Mouse (Mus musculus) C2C12 (cell line): ENCODE results near the gene Smg6. TPM values are rescaled to one million over a fixed set of nuclear protein-coding genes. Genes with fewer than 3 reads are reported as not detected.

Experiments used
- H3K27me3 ChIP-seq: one replicate; pipeline ENCODE4 v1.6.1; 2011; ENCODE audit not compliant: control insufficient read depth, insufficient read depth, insufficient read length
- H3K36me3 ChIP-seq: one replicate; pipeline ENCODE4 v1.6.1; 2011; ENCODE audit not compliant: control insufficient read depth, insufficient read depth
- H3K4me3 ChIP-seq: one replicate; pipeline ENCODE4 v1.5.1; 2011; ENCODE audit warnings: mild to moderate bottlenecking, control low read depth; ENCODE audit not compliant: poor library complexity, insufficient read depth, severe bottlenecking
- H3K79me2 ChIP-seq: one replicate; pipeline ENCODE4 v1.6.1; 2011; ENCODE audit not compliant: control insufficient read depth, insufficient read depth
- H3K79me3 ChIP-seq: one replicate; pipeline ENCODE4 v1.6.1; 2011; ENCODE audit warnings: low read depth, control low read depth
- H3ac ChIP-seq: one replicate; pipeline ENCODE3; 2011; ENCODE audit warnings: low read depth; ENCODE audit not compliant: control insufficient read depth, insufficient read length
- CEBPB ChIP-seq: IDR thresholded peaks from one replicate; pipeline ENCODE4 v1.6.1; 2011; ENCODE audit warnings: low read depth, mild to moderate bottlenecking, control low read depth, moderate library complexity
- CTCF ChIP-seq: IDR thresholded peaks from one replicate; pipeline ENCODE4 v1.5.1; 2011; ENCODE audit not compliant: control insufficient read depth, insufficient read depth, insufficient read length
- FOSL1 ChIP-seq: IDR thresholded peaks from one replicate; pipeline ENCODE4 v1.8.0; 2011; ENCODE audit warnings: mild to moderate bottlenecking, low read length; ENCODE audit not compliant: poor library complexity, insufficient read depth, severe bottlenecking
- MAX ChIP-seq: IDR thresholded peaks from one replicate; pipeline ENCODE4 v1.6.1; 2011; ENCODE audit warnings: mild to moderate bottlenecking, control low read depth
- MYOD1 ChIP-seq: IDR thresholded peaks from one replicate; pipeline ENCODE4 v1.6.1; 2011; ENCODE audit warnings: low read depth; ENCODE audit not compliant: control insufficient read depth, insufficient read length
- MYOG ChIP-seq: IDR thresholded peaks from one replicate; pipeline ENCODE4 v1.6.1; 2011; ENCODE audit not compliant: control insufficient read depth, insufficient read length; ENCODE audit errors: extremely low read depth
- USF1 ChIP-seq: IDR thresholded peaks from one replicate; pipeline ENCODE4 v1.6.1; 2011; ENCODE audit warnings: low read depth, mild to moderate bottlenecking, control low read depth, moderate library complexity
- polyA plus RNA-seq: library from polyadenylated mRNA; unstranded; fragments of >200 nt; fragmentation: generic; extraction: Trizol; gene quantifications from one replicate; pipeline ENCODE4 v1.2.1, GENCODE M21; 2012; ENCODE audit warnings: missing spikeins

Gene Smg6
- polyA plus RNA-seq, 1 experiment: 7.5 TPM

DNA sequence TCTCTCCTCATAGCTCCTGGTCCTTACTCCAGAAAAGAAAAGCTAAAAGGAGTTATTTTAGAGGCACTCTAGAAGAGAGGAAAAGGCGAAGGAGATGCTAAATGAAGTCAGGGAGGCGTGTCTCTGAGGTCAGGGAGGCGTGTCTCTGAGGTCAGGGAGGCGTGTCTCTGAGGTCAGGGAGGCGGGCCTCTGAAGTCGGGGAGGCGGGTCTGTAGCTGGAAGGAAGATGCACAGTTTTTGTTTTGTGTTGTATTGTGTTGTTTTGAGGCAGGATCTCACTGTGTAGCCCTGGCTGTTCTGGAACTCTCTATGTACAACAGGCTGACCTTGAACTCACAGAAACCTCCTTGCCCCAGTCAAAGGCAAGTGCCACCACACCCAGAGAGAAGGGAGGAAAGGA is 272.3 kb downstream of the Smg6 start:
- Histone ChIP-seq H3K27me3 (peaks cover 36% of the 10 kb centered on the region), H3K36me3 (no peaks in the 10 kb centered on the region), H3ac (no peak overlapping the region), H3K4me3 (no peak overlapping the region), H3K79me3 (no peaks in the 10 kb centered on the region), H3K79me2 (no peaks in the 10 kb centered on the region)
- TF ChIP-seq MYOD1 (no peak), MAX (no peak), FOSL1 (no peak), CEBPB (no peak), CTCF (no peak), MYOG (no peak), USF1 (no peak)

DNA sequence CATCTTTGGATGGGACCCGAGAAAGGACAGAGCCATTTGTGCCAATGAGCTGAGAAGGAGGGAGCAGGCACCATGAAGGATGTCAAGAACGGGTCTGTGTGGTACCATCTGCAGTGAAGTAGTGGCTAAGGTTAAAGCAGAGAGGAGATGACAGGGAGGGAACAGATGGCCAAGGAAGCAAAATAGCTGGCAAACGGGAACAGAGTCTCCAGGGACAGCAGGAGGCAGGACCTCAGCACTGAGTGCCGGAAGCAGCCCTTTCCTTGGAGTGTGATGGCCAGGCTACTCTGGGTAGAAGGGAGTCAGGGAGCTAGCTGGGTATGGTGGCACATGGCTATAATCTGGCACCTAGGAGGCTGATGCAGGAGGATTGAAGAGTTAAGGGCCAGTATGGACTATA is 273.2 kb downstream of the Smg6 start:
- H3K79me3 ChIP-seq: no peaks in the 10 kb centered on the region
- H3K4me3 ChIP-seq: no peak overlapping the region
- H3ac ChIP-seq: no peak overlapping the region
- no peak for TF ChIP-seq CEBPB
- no peak for TF ChIP-seq FOSL1
- no peak for TF ChIP-seq CTCF
- TF ChIP-seq MYOD1: no peak
- no peak for TF ChIP-seq USF1
- no peak for TF ChIP-seq MYOG
- TF ChIP-seq MAX: no peak
- no peaks in the 10 kb centered on the region for H3K36me3 ChIP-seq
- H3K79me2 ChIP-seq: no peaks in the 10 kb centered on the region
- H3K27me3 ChIP-seq: peaks cover 29% of the 10 kb centered on the region

DNA sequence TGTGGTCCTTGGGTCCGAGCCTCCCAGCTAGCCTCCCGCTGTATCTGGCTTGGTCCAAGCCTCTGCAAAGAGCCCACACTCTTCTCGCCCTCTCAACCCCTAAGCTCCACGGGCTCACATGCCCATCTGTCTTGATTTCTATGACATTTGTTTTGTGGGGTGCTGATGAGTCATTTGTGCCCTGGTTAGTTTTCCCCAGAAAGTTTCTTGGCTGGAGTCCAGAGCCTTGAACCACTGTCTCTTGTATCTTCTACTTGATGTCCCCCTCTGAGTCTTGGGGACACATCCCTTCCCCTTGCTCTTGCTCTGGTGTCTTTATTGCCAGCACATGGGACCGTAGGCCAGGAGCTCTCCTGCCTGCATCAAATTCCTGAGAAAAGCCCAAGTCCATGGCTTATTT is 274.3 kb downstream of the Smg6 start:
- peaks cover 18% of the 10 kb centered on the region for H3K27me3 ChIP-seq
- no peak overlapping the region for H3K4me3 ChIP-seq
- no peaks in the 10 kb centered on the region for H3K36me3 ChIP-seq
- H3K79me3 ChIP-seq: no peaks in the 10 kb centered on the region
- H3ac ChIP-seq: no peak overlapping the region
- TF ChIP-seq CTCF: no peak
- no peak for TF ChIP-seq FOSL1
- no peak for TF ChIP-seq USF1
- no peak for TF ChIP-seq CEBPB
- TF ChIP-seq MYOG: no peak
- TF ChIP-seq MYOD1: no peak
- TF ChIP-seq MAX: no peak
- no peaks in the 10 kb centered on the region for H3K79me2 ChIP-seq

DNA sequence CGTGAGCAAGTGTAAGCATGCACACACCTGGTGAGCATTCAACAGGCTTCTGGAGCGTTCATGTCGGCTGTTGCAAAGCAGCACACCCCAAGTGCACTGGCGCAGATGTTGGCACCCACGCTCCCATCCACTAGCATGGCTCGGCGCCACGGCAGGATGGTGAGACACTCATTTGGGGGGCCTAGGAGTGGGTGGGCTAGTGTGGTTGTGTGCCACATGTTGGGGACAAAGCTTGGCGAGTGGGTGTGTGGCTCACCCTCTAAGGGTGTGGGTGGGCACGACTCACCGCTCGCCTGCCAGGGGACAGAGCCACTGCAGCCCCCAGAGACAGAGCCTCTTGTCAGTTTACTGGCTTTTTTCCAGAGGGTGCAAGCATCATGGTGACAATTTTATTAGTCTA is 275.3 kb downstream of the Smg6 start:
- TF ChIP-seq MYOG (no peak), USF1 (no peak), CTCF (no peak), MAX (no peak), FOSL1 (no peak), CEBPB (no peak), MYOD1 (no peak)
- Histone ChIP-seq H3K4me3 (no peak overlapping the region), H3ac (no peak overlapping the region), H3K36me3 (no peaks in the 10 kb centered on the region), H3K27me3 (peaks cover 8% of the 10 kb centered on the region), H3K79me3 (no peaks in the 10 kb centered on the region), H3K79me2 (no peaks in the 10 kb centered on the region)

DNA sequence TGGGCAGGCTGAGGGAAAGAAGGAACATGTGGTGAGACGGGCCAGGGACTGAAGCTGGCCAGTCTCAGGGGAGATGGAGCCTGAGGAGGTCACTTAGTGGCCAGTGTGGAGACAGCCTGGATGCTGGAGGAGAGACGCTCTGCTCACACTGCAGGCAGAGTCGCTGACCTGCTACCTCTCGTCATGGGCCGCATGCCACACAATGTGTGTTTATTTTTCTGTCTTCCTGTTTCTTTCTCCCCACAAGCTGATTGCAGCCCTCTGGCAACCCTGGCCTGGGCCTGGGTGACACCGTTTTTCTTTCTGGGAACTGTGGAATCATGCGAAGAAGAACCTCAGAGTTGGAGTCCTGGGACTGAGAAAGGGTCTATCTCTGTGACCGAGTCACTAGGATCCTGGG is 276.1 kb downstream of the Smg6 start:
- H3K27me3 ChIP-seq: peaks cover under 1% of the 10 kb centered on the region
- no peak for TF ChIP-seq CTCF
- TF ChIP-seq FOSL1: no peak
- TF ChIP-seq USF1: no peak
- no peak for TF ChIP-seq CEBPB
- TF ChIP-seq MAX: no peak
- TF ChIP-seq MYOD1: no peak
- no peak for TF ChIP-seq MYOG
- no peaks in the 10 kb centered on the region for H3K36me3 ChIP-seq
- no peak overlapping the region for H3ac ChIP-seq
- H3K79me2 ChIP-seq: no peaks in the 10 kb centered on the region
- no peaks in the 10 kb centered on the region for H3K79me3 ChIP-seq
- no peak overlapping the region for H3K4me3 ChIP-seq

DNA sequence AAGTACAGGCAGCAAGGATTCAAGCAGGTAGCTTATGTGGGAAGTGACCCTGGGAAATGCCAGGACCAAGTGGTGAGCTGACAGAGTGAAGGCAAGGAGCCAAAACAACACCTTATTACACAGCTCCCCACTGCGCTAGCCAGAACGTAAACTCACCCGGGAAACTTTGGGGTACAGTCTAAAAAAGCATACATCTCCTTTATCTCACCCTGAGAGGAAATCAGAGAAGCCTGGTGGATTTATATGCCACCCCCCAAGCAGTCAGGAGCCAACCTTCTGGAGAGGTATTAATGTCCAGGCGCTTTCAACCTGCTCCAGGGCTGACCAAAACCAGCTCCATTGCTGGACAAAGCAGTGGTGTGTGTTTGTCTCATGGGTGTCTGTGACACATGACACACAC is 278.3 kb downstream of the Smg6 start:
- no peaks in the 10 kb centered on the region for H3K79me3 ChIP-seq
- TF ChIP-seq MYOD1 (no peak), USF1 (no peak), MAX (no peak), CEBPB (no peak), FOSL1 (no peak), CTCF (no peak), MYOG (no peak)
- H3K79me2 ChIP-seq: no peaks in the 10 kb centered on the region
- H3K27me3 ChIP-seq: no peaks in the 10 kb centered on the region
- no peak overlapping the region for H3ac ChIP-seq
- no peak overlapping the region for H3K4me3 ChIP-seq
- no peaks in the 10 kb centered on the region for H3K36me3 ChIP-seq
